Mouse (Mus musculus): Measurements from ENCODE around the gene Tcf21. TPM values are rescaled to one million over a fixed set of nuclear protein-coding genes. Genes with fewer than 3 reads are reported as not detected.

The Tcf21 gene
- polyA plus RNA-seq (2014; fragmentation: Illumina TruSeq; extraction: RNeasy Lipid Tissue Mini Kit (QIAGEN cat#74804); ENCODE audit: insufficient read depth, low read depth, low replicate concordance) = 161 TPM

DNA sequence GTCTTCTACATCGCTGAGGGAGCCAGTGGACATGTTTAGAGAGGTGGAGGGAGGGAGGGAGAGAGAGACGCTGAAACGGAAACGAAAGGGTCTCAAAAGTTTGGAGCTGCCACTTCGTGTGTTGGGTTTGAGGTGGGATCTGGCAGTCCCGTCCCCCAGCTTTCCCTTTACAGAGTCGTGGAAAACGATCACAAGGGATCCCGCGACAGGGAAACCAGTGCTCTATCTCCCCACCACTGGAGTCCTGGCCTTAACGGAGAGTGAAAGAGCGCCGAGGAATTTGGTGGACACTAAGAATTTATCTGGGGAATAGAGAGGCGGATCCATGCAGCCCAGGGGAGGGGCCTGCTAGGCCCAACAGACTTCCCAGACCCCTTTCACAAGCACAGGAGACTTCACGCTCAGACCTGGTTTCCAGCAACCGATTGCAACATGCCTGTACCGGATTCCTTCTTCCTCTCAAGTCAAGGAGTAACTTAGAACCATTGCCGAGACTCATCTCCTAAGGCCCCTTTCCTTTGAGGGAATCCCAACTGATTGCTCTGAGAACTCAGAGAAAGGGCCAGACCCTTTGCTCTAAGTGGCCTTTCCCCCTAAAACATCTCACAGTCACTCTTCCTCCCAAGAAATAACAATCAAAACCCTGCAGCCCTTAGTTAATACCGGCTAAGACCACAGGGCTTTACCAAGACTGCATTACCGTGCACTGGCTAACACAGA lies at the start of gene Tcf21:
Tcf21 (minus strand) TSS at position 304 of the 720 bp plus-strand sequence.

Other genes with a start within 250 kb of the Tcf21 start
- 3.5 TPM for gene Slc2a12, start 175.2 kb downstream of the Tcf21 start, polyA plus RNA-seq (2014; fragmentation: Illumina TruSeq; extraction: RNeasy Lipid Tissue Mini Kit (QIAGEN cat#74804); ENCODE audit: insufficient read depth, low read depth, low replicate concordance)
- gene Tbpl1, start 88.2 kb downstream of the Tcf21 start, polyA plus RNA-seq (2014; fragmentation: Illumina TruSeq; extraction: RNeasy Lipid Tissue Mini Kit (QIAGEN cat#74804); ENCODE audit: insufficient read depth, low read depth, low replicate concordance) = 20.4 TPM

Measured in lung, adult 10 weeks (tissue).